Mouse (Mus musculus) limb, embryonic 15.5 days (tissue): ENCODE measurements around the gene Nudt4. TPM values are rescaled to one million over a fixed set of nuclear protein-coding genes. Genes with fewer than 3 reads are reported as not detected.

Experiments used
- ATAC-seq: fragments of 200-750 bp; cut with Nextera tagmentation; 2 replicates; pipeline ENCODE4 v1.8.0; 2017; ENCODE audit warnings: low read depth, moderate TSS enrichment; ENCODE audit not compliant: insufficient number of reproducible peaks, low FRiP score, low TSS enrichment
- H3K27ac ChIP-seq: fragments of 300-500 bp; sonication (generic); 2 replicates; pipeline ENCODE4 v1.5.1; 2015; ENCODE audit warnings: moderate library complexity, mild to moderate bottlenecking, inconsistent platforms
- H3K27me3 ChIP-seq: fragments of 300-500 bp; sonication (generic); 2 replicates; pipeline ENCODE4 v1.6.1; 2015; ENCODE audit warnings: inconsistent platforms
- H3K36me3 ChIP-seq: fragments of 300-500 bp; sonication (generic); 2 replicates; pipeline ENCODE4 v1.6.1; 2015; ENCODE audit warnings: inconsistent platforms
- H3K4me1 ChIP-seq: fragments of 300-500 bp; sonication (generic); 2 replicates; pipeline ENCODE4 v1.6.1; 2015; ENCODE audit warnings: inconsistent platforms
- H3K4me2 ChIP-seq: fragments of 300-500 bp; sonication (generic); 2 replicates; pipeline ENCODE4 v1.6.1; 2015; ENCODE audit warnings: mild to moderate bottlenecking, inconsistent platforms
- H3K4me3 ChIP-seq: fragments of 300-500 bp; sonication (generic); 2 replicates; pipeline ENCODE4 v1.5.1; 2015; ENCODE audit warnings: mild to moderate bottlenecking, inconsistent platforms
- H3K9ac ChIP-seq: fragments of 300-500 bp; sonication (generic); 2 replicates; pipeline ENCODE4 v1.6.1; 2015; ENCODE audit warnings: inconsistent platforms
- H3K9me3 ChIP-seq: fragments of 300-500 bp; sonication (generic); 2 replicates; pipeline ENCODE4 v1.6.1; 2016; ENCODE audit warnings: inconsistent platforms
- WGBS: fragments of 180-500 bp; shearing (Covaris S2); methylation state at CpG from one replicate; pipeline ENCODE4 v1.1.7; 2015; 5-methylcytosine and 5-hydroxymethylcytosine counted together
- polyA plus RNA-seq: library from polyadenylated mRNA; unstranded; fragments of >200 nt; fragmentation: Nextera tagmentation; extraction: Ambion mirVana; gene quantifications from 2 replicates; pipeline ENCODE4 v1.2.1, GENCODE M21; 2015

Nudt4 gene
- polyA plus RNA-seq, 1 experiment from 2014 or later: 86.4 TPM

DNA sequence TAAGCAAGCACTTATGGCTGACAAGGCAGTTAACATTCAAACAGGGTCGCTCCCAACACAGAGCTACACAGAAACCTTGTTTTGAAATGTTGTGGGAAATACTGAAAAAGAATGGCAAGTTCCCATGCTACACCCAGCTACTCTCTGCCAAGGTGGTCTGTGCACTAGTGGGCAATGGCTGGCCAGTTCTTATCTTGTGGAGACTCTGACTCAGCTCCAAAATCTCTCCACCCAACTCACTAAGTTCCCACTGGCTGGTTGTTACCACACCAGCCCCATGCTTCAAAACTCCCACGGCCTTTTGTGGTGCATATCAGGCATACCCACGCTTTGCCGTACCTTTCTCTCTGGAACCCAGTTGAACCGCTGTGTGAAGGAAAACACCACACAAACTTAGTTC, 31.0 kb downstream of the Nudt4 start:
- no peak overlapping the region for H3K27ac ChIP-seq
- 86% methylated on average over 5 of the region's 5 CpGs for whole genome bisulfite sequencing
- peaks cover 16% of the 10 kb centered on the region; the same call in 1 of the 2 replicates for H3K4me1 ChIP-seq
- H3K9ac ChIP-seq: no peak overlapping the region
- H3K27me3 ChIP-seq: no peaks in the 10 kb centered on the region
- no peak for ATAC-seq
- no peaks in the 10 kb centered on the region for H3K9me3 ChIP-seq
- H3K4me3 ChIP-seq: no peak overlapping the region
- no peak overlapping the region for H3K4me2 ChIP-seq
- H3K36me3 ChIP-seq: no peaks in the 10 kb centered on the region

DNA sequence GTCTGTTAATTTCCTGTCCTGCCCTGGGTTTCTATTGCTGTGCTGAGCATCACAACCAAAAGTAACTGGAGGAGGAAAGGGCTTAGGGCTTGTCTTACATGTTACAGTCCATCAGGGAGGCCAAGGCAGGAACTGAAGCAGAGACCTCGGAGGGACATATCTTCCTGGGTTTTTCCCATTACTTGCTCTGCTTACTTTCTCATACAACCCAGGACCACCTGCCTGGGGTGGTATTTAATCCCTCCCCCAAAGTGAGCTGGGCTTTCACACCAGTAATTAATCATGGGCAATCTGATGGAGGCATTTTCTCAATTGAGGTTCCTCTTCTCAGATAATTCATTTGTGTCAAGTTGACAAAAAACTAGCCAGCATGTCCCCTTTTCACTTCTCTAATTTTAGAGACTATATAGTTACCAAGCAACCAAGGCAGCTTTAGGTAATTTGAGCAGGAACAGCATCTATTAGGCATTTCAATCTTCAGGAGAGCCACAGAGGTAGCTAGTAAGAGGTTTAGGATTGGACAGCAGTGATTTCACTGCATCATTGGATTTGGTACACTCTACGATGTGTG, 33.3 kb downstream of the Nudt4 start:
- Histone ChIP-seq H3K4me3 (no peak overlapping the region), H3K27ac (no peak overlapping the region), H3K9me3 (no peaks in the 10 kb centered on the region), H3K27me3 (no peaks in the 10 kb centered on the region), H3K36me3 (no peaks in the 10 kb centered on the region), H3K9ac (no peak overlapping the region), H3K4me2 (no peak overlapping the region), H3K4me1 (peaks cover 25% of the 10 kb centered on the region)
- ATAC-seq: no peak
- 53% methylated on average over 2 of the region's 2 CpGs for WGBS

DNA sequence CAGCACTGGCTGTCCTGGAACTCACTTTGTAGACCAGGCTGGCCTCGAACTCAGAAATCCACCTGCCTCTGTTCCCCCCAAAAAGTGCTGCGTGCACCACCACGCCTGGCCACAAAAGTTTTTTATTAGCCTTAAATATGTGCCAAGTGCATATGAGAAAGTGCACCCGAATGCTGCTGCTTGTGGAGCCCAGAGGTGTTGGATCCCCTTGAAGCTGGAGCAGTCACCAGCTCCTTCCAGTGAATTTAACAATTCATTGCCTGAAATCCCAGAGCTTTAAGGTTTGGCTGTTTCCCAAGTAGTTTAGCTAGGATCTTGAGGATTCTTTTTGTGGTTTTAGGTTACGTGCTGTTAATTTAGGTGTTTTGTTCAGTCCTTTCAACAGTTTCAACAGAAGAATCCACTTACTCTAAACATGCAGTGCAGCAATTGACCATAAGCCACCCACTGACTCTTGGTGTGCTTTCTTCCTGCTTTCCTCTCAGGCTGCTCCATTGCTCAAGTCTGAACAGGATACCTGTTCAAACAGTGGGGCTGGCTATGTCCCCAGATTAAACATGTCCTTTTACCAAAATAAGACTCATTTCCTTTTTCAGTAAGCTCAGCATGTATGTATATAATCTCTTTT, 37.3 kb downstream of the Nudt4 start:
- peaks cover 30% of the 10 kb centered on the region for H3K4me1 ChIP-seq
- no peak overlapping the region for H3K4me3 ChIP-seq
- H3K9ac ChIP-seq: no peak overlapping the region
- WGBS: 37% methylated on average over 5 of the region's 5 CpGs
- H3K27me3 ChIP-seq: no peaks in the 10 kb centered on the region
- H3K36me3 ChIP-seq: no peaks in the 10 kb centered on the region
- ATAC-seq: no peak
- no peaks in the 10 kb centered on the region for H3K9me3 ChIP-seq
- H3K27ac ChIP-seq: peak overlapping the region; percentile 8; the same call in 1 of the 2 replicates
- H3K4me2 ChIP-seq: no peak overlapping the region

DNA sequence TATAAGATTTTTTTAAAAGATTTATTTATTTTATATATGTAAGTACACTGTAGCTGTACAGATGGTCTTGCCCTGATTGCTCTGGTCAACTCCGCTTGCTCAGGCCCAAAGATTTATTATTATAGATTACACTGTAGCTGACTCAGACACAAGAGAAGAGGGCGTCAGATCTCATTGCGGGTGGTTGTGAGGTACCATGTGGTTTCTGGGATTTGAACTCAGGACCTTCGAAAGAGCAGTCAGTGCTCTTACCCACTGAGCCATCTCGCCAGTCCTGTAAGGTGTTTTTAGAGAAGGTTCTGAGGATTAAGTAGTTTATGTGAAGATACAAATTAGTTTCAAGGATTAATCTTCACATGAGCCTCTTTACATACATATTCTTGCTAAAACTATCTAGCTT, 38.1 kb downstream of the Nudt4 start:
- no peak overlapping the region for H3K27ac ChIP-seq
- no peak for ATAC-seq

DNA sequence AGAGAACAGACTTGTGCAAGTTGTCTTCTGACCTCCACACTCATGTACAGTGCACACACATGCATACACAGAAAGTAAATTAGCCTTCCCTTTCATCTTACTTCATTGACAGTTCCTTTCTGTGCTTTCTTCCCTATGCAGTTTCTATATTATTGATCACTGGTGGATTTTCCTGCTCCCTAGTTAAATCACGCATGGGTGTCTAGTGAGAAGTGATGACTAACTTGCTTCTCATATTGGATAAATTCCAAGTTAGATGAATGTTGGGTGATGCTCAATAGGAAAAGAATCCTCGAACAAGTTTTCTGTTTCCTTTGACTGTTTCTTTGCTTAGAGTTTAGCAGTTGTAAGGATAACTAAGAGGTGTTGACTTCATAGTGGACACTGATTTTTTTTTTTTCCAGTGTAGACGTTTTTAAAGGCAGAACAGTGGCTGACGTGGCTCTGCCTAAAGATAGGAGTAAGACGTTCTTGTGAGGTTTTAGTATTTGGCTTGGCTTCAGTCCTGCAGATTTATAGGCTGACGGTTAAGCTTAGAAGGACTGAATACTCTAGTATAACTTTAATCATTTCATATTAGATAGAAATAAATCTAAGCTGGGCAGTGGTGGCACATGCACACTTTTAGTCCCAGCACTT, 38.8 kb downstream of the Nudt4 start:
- no peaks in the 10 kb centered on the region for H3K27me3 ChIP-seq
- no peak for ATAC-seq
- H3K9ac ChIP-seq: no peak overlapping the region
- H3K4me2 ChIP-seq: no peak overlapping the region
- no peaks in the 10 kb centered on the region for H3K36me3 ChIP-seq
- H3K4me1 ChIP-seq: peaks cover 21% of the 10 kb centered on the region; the same call in 1 of the 2 replicates
- H3K4me3 ChIP-seq: no peak overlapping the region
- no peaks in the 10 kb centered on the region for H3K9me3 ChIP-seq
- WGBS: 52% methylated on average over 6 of the region's 6 CpGs
- H3K27ac ChIP-seq: no peak overlapping the region

More for the DNA sequence above, 38.1 kb downstream of the Nudt4 start:
- no peak overlapping the region for H3K4me2 ChIP-seq
- H3K27me3 ChIP-seq: no peaks in the 10 kb centered on the region
- 91% methylated on average over 5 of the region's 5 CpGs for WGBS
- peaks cover 25% of the 10 kb centered on the region for H3K4me1 ChIP-seq
- no peak overlapping the region for H3K4me3 ChIP-seq
- no peaks in the 10 kb centered on the region for H3K36me3 ChIP-seq
- no peaks in the 10 kb centered on the region for H3K9me3 ChIP-seq
- H3K9ac ChIP-seq: no peak overlapping the region

DNA sequence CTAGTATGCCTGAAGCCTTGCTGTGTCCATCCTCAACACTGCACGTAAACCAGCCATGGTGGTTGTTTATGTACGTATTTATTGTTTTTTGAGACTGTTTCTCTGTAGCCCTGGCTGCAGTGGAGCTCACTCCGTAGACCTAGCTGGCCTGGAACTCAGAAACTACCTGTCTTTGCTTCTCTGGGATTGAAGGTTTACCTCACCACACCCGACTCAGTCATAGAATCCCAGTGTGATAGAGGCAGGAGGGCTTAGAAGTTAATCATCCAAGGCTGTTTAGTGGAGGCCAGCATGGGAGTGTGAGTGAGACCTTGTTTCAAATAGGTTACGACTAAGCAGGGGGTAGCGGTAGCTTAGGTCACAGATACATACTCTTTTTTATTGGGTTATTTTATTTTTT, 46.3 kb downstream of the Nudt4 start:
- H3K27ac ChIP-seq: no peak overlapping the region
- H3K9ac ChIP-seq: no peak overlapping the region
- WGBS: 87% methylated on average over 6 of the region's 6 CpGs
- H3K27me3 ChIP-seq: no peaks in the 10 kb centered on the region
- no peak overlapping the region for H3K4me2 ChIP-seq
- ATAC-seq: no peak
- H3K4me3 ChIP-seq: no peak overlapping the region
- H3K36me3 ChIP-seq: peaks cover 4% of the 10 kb centered on the region
- H3K9me3 ChIP-seq: no peaks in the 10 kb centered on the region
- H3K4me1 ChIP-seq: peaks cover 13% of the 10 kb centered on the region

DNA sequence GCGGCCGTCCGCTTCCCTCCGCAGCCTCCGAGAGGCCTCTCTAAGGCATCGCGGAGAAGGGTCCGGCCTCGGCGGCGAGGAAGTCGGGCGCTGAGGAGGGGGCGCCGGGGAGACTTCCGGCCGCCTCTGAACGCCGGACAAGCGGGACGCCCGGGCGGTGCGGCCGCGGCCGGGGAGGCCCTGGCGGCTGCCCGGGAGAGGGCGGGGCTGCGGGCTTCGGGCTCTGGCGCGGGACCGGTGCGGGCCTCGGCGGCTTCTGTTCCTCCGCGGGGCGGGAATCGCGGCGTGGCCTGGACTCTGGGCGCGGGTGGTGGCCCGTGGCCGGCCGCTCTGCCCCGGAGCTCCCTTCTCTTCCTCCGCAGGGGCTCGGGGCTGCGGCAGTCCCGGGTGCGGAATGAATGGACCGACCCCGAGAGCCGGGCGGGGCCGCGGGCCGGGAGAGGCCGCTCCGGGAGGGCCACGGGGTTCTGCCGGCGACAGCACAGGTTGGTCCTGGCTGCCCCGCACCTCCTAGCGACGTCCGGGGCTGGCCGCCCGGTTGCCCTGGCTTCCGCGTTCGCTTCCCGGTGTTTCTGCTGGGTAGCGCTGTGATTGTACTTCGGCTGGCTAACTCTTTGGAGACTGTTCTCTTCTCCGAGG, 48.5 kb downstream of the Nudt4 start:
- no peaks in the 10 kb centered on the region for H3K27me3 ChIP-seq
- ATAC-seq: peak; percentile 46
- peak overlapping the region; percentile 99 for H3K27ac ChIP-seq
- peaks cover 4% of the 10 kb centered on the region for H3K36me3 ChIP-seq
- H3K9me3 ChIP-seq: no peaks in the 10 kb centered on the region
- peak overlapping the region; percentile 97 for H3K9ac ChIP-seq
- WGBS: under 1% methylated on average over 63 of the region's 80 CpGs
- H3K4me1 ChIP-seq: peaks cover 13% of the 10 kb centered on the region
- H3K4me3 ChIP-seq: peak overlapping the region; percentile 100
- peak overlapping the region; percentile 54 for H3K4me2 ChIP-seq

DNA sequence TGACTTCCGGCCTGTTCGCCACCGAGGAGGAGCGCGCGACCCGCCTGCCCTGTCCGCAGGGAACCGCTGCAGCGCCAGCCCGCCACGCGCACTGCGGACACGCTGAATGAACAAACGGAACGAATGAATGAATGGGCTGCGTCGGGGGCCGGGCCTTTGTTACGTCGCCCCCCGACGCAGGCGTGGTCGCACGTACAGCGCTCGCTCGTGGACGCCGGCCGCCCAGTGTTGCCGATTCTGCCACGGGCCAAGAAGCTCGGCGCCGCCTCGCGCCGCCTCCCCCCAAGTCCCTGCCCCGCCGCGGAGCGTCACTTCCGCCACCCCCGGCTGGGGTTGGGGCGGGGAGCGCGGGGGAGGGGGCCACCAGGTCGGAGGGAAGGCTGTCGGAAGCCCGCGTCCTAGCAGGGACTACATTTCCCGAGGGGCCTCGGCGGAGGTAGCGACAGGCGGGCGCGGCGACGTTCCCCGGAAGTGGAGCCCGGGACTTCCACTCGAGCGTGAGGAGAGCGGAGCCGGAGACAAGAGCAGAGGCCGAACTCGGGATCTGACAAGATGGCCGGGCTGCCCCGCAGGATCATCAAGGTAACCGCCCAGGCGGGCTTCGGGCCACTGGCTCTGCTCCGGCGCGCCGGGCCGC, 49.2 kb downstream of the Nudt4 start, which contains the start of gene Ube2n:
Ube2n (plus strand) TSS at position 490 of the 637 bp plus-strand sequence.
- H3K27me3 ChIP-seq: no peaks in the 10 kb centered on the region
- H3K4me3 ChIP-seq: peak within 1 kb of the TSS; percentile 100
- peak within 1 kb of the TSS; percentile 57 for H3K4me2 ChIP-seq
- H3K9ac ChIP-seq: peak within 1 kb of the TSS; percentile 97
- H3K4me1 ChIP-seq: peaks cover 13% of the 10 kb centered on the region
- H3K27ac ChIP-seq: peak within 1 kb of the TSS; percentile 99
- 1% methylated on average over 75 of the region's 81 CpGs for WGBS
- H3K9me3 ChIP-seq: no peaks in the 10 kb centered on the region
- peaks cover 4% of the 10 kb centered on the region for H3K36me3 ChIP-seq
- peak; percentile 98 for ATAC-seq

DNA sequence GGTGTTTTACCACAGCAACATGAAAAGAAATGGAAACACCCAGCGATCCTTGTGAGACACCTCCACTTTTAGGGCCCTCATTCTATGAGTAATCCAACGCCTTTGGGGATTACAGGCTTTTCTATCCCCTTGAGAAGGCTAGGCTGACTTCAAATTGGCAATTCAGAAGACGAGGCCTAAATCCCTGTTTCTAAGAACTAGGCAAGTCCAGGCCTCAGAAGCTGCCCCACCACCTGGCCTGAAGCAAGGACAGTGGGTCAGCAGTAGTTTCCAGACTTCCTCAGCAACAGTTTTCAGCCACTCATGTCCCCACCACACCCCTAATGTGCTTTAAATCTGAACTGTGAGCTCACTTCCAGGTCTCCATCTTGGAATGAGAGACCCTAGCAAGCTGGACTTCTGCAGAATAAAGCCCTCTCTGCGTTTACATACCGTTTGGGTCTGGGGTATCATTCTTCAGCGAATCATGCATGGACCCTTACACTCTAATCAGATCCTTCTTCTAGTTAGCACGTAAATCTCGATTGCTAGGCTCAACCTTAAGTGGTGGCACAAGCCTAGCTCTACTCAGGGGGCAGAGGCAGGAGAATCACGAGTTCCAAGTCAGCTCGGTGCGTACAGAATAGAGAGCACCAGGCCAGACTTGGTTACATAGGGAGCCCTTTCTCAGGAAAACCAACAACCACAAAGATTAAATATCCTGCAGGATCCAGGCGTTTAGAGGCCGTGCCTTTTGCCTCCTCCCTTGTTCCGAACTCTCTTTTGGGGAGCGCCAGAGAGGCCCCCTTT, 50.0 kb downstream of the Nudt4 start:
- WGBS: 29% methylated on average over 15 of the region's 15 CpGs
- Histone ChIP-seq H3K27me3 (no peaks in the 10 kb centered on the region), H3K4me3 (peak overlapping the region; percentile 100), H3K9me3 (no peaks in the 10 kb centered on the region), H3K4me2 (peak overlapping the region; percentile 57), H3K9ac (peak overlapping the region; percentile 35), H3K36me3 (peaks cover under 1% of the 10 kb centered on the region; the same call in 1 of the 2 replicates), H3K27ac (peak overlapping the region; percentile 99), H3K4me1 (peaks cover 13% of the 10 kb centered on the region)
- ATAC-seq: no peak

DNA sequence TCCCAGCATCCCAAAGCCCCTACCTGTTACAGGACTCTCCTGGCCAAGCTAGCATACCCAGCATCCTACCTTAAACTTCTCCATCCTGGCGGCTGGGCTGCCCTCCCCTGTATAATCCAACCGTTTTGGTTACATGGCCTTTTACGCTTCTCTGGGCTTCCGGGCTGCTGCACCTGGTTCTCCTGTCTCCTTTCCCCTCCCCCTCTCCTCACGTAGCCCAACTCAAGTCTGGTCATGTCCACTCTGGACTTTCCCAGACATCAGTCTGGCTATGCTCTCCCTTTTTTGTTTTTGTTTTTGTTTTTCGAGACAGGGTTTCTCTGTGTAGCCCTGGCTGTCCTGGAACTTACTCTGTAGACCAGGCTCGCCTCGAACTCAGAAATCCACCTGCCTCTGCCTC, 51.3 kb downstream of the Nudt4 start:
- Histone ChIP-seq H3K36me3 (no peaks in the 10 kb centered on the region), H3K4me1 (peaks cover 12% of the 10 kb centered on the region), H3K9me3 (no peaks in the 10 kb centered on the region), H3K4me2 (no peak overlapping the region), H3K4me3 (no peak overlapping the region), H3K9ac (no peak overlapping the region), H3K27ac (no peak overlapping the region), H3K27me3 (no peaks in the 10 kb centered on the region)
- WGBS: 76% methylated on average over 8 of the region's 8 CpGs
- ATAC-seq: no peak

DNA sequence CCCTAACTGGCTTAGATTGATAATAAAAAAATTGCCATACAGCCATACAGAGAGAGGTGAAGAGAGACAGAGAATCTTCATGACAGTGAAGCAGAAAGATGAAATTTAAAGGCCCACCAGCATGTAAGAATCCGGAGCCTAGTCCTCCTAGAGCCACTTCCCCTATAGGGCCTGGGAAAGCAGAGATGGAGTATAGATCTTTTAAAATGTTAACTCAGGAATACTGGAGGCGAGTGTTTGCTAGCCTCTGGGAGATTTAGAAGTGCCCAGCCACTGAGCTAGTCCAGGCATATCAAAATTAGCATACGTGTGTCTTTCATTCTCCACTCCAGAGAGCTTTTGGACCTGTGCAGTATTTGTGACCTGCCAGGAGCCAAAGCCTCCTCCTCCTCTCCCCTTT, 54.7 kb downstream of the Nudt4 start:
- Histone ChIP-seq H3K9me3 (no peaks in the 10 kb centered on the region), H3K4me3 (no peak overlapping the region), H3K27me3 (no peaks in the 10 kb centered on the region), H3K4me2 (no peak overlapping the region), H3K4me1 (peaks cover 6% of the 10 kb centered on the region), H3K27ac (no peak overlapping the region), H3K36me3 (no peaks in the 10 kb centered on the region), H3K9ac (no peak overlapping the region)
- ATAC-seq: no peak
- 64% methylated on average over 3 of the region's 3 CpGs for WGBS
